Mouse (Mus musculus) central nervous system, embryonic 18 days (tissue): ENCODE results near the gene Igsf11. TPM values are rescaled to one million over a fixed set of nuclear protein-coding genes. Genes with fewer than 3 reads are reported as not detected.

Experiments used
- polyA plus RNA-seq: library from polyadenylated mRNA; depleted of rRNA; stranded (reverse); fragments of >200 nt; gene quantifications from 2 replicates; pipeline ENCODE4 v1.2.3, GENCODE M21; 2012; rRNA removed

The Igsf11 gene
- 6.9 TPM in 2 replicates for polyA plus RNA-seq

DNA sequence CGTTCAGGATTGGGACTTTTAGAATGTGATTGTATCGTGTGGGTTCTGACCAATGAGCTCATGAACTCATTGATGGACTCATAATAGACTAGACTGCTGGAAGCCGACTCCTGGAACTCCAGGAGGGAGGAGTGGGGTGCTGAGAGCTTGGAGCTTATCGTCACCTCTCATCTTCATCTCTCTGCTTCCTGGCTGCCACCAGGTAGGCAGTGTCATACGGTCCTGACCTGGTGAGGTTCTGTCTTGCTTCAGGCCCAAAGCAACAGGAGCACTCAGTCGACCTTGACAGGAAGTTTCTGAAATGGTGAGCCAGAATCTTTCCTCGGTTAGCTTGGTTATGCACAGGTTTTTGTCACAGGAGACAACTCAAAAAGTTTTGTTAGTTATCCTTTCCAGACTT lies at the start of gene Igsf11:
Gene Igsf11 (plus strand): TSS at position 301 of the 400 bp plus-strand sequence.

Other genes with a start within 250 kb of the Igsf11 start
- gene Arhgap31, start 179.4 kb upstream of the Igsf11 start, polyA plus RNA-seq = 4.1 and 4.5 TPM in 2 replicates
- gene B4galt4, start 150.4 kb upstream of the Igsf11 start, polyA plus RNA-seq = 21.4 and 21.6 TPM in 2 replicates
- gene Upk1b, start 92.3 kb upstream of the Igsf11 start, polyA plus RNA-seq = 0.40 and 1.5 TPM in 2 replicates
- gene 4930435E12Rik, start 63.9 kb upstream of the Igsf11 start, polyA plus RNA-seq = not detected in 2 replicates